Mouse (Mus musculus) cerebellum, adult 2 months (tissue): Measurements from ENCODE around the gene Dst.

Experiments used
- CTCF ChIP-seq: fragments of 200-500 bp; IDR thresholded peaks from 2 replicates; pipeline ENCODE4 v1.5.1; 2011; ENCODE audit warnings: low read depth, mild to moderate bottlenecking, control low read depth, low read length, moderate library complexity, borderline replicate concordance; ENCODE audit not compliant: insufficient read depth
- POLR2A ChIP-seq: fragments of 200-500 bp; IDR thresholded peaks from 2 replicates; pipeline ENCODE4 v1.6.1; 2011; ENCODE audit warnings: low read length, control low read depth, borderline replicate concordance; ENCODE audit not compliant: insufficient read depth

DNA sequence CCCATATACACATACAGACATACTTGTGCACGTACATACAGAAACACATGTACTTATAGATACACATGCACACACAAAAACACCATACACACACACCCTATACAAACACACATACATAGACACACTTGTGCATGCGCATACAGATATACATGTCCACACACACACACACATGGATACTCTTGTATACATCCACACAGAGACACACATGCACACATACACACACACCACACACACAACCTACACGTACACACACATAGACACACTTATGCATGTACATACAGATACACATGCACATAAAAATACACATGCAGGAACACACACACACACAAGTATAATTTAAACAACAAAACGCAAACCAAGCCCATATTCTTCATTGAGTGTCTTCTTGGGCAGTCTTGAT, 57.8 kb downstream of the Dst start:
- no peak for TF ChIP-seq CTCF
- no peak for TF ChIP-seq POLR2A
